Mouse (Mus musculus): ENCODE data around the gene Rbms3. TPM values are rescaled to one million over a fixed set of nuclear protein-coding genes. Genes with fewer than 3 reads are reported as not detected.
A peak's percentile ranks its signal among the peaks of the same experiment; 100 is the strongest.

Rbms3 gene
- polyA plus RNA-seq, 1 experiment from 2014 or later = 75.1 TPM

DNA sequence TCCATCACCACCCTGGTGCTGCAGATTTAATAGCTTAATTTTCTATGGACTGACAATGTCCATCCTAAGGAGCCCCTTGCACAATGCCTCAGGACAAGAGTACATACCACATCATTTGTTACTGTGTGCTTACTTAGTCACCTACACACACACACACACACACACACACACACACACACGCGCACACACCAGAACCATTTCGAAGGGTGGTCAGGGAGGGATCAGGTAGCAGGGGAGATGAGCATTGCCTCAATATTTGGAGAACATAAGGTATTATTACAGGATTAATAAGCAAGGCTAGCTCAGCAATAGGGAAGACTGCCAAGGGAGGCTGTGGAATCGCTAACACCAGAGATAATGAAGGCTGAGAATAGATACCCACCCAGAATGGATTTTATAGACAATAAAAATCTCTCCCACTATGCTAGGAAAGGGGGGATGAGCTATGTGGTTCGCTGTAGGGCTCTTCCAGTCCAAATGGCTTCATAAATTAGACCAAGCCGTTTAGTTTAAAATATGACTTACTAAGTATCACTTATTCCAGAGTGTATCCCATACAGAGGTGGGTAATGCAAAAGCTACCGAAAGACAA is 429.6 kb downstream of the Rbms3 start:
- no peaks in the 10 kb centered on the region for H3K9me3 ChIP-seq (ENCODE audit: control insufficient read depth, low read length)
- no peaks in the 10 kb centered on the region for H3K4me1 ChIP-seq (ENCODE audit: control insufficient read depth, insufficient read depth, low read depth, low read length)
- WGBS = 74% methylated on average over 7 of the region's 7 CpGs
- H3K4me2 ChIP-seq (ENCODE audit: low read length) = no peak overlapping the region
- H3K27ac ChIP-seq (ENCODE audit: low read depth, low read length) = no peak overlapping the region
- H3K9ac ChIP-seq (ENCODE audit: low read depth, low read length) = no peak overlapping the region
- H3K27me3 ChIP-seq (replicated peaks; ENCODE audit: control insufficient read depth, insufficient read depth, low read length) = no peaks in the 10 kb centered on the region
- no peak overlapping the region for H3K4me3 ChIP-seq (ENCODE audit: low read length)
- 0 out of 2 replicates have a peak, but pooled peaks have one; percentile 34 for ATAC-seq
- no peaks in the 10 kb centered on the region for H3K36me3 ChIP-seq (ENCODE audit: control insufficient read depth, insufficient read depth, low read length)

DNA sequence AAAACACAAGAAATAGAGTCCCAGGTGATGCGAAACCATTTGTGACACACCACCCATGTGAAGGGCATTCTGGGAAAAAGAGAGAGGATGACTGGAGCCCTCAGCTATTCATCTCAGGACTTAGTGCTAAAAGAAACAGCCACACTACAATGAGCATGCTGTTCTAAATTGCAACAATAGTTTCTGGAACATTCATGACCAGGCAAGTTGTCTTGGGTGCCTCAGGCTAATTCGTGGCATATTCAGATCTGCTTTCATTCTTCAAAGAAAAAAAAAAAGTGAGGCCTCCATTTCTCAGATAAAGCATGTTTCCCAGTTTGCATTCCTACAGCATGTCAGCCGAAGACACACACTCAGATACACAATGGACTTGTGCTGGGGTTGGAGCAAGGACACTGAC is 432.2 kb downstream of the Rbms3 start:
- no peak overlapping the region for H3K27ac ChIP-seq (ENCODE audit: low read depth, low read length)
- H3K9ac ChIP-seq (ENCODE audit: low read depth, low read length) = no peak overlapping the region
- H3K27me3 ChIP-seq (replicated peaks; ENCODE audit: control insufficient read depth, insufficient read depth, low read length) = no peaks in the 10 kb centered on the region
- no peak for ATAC-seq
- no peak overlapping the region for H3K4me3 ChIP-seq (ENCODE audit: low read length)
- no peak overlapping the region for H3K4me2 ChIP-seq (ENCODE audit: low read length)
- 79% methylated on average over 3 of the region's 3 CpGs for WGBS
- H3K9me3 ChIP-seq (ENCODE audit: control insufficient read depth, low read length) = no peaks in the 10 kb centered on the region
- H3K36me3 ChIP-seq (ENCODE audit: control insufficient read depth, insufficient read depth, low read length) = no peaks in the 10 kb centered on the region
- H3K4me1 ChIP-seq (ENCODE audit: control insufficient read depth, insufficient read depth, low read depth, low read length) = peaks cover 6% of the 10 kb centered on the region

DNA sequence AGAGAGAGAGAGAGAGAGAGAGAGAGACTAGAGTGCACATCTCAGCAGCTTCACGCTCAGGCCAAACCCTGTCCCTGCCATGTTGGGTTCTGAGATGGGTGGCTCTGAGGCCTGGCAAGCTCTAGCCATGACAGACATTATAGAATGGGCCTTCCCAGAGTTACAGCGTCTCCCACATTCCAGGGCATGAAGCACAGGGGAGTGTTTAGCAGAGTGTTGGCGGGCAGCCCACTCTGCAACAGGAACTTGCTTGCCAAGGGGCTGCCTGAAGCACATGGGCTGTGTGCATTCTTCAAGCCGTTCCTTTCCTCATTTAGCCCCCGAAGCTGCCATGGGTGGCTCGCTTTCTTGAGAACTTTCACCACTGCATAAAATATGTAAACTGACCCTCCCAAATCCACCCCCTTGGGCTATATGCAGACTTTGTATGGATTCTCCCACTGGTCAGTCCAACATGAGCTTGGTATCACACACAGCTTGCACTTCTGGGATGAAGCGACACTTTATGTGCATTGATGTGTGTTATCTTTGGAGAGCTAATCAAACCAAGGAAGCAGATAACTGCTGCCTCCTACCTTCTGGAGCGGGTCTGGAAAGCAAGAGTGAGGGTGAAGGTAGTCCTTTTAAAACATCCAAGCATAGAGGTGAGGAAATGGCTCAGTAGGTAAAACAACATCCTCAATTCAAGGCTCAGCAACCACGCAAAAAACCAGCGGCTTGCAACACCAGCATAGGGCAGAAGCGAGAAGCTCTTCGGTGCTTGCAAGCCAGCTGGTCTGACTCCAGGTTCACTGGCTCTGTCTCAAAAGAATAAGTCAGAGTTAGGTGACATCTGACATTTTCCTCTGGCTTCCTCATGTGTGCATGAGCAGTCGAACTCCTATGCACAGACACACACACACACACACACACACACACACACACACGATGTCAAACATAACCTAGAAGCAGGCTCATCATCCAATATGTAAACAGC is 436.9 kb downstream of the Rbms3 start:
- peak; percentile 70 for ATAC-seq
- H3K4me3 ChIP-seq (ENCODE audit: low read length) = no peak overlapping the region
- H3K9me3 ChIP-seq (ENCODE audit: control insufficient read depth, low read length) = no peaks in the 10 kb centered on the region
- peak overlapping the region; percentile 40 for H3K27ac ChIP-seq (ENCODE audit: low read depth, low read length)
- no peak overlapping the region; the same call in 1 of the 2 replicates for H3K4me2 ChIP-seq (ENCODE audit: low read length)
- no peak overlapping the region for H3K9ac ChIP-seq (ENCODE audit: low read depth, low read length)
- 56% methylated on average over 14 of the region's 14 CpGs for WGBS
- H3K27me3 ChIP-seq (replicated peaks; ENCODE audit: control insufficient read depth, insufficient read depth, low read length) = no peaks in the 10 kb centered on the region
- no peaks in the 10 kb centered on the region for H3K36me3 ChIP-seq (ENCODE audit: control insufficient read depth, insufficient read depth, low read length)
- peaks cover 7% of the 10 kb centered on the region for H3K4me1 ChIP-seq (ENCODE audit: control insufficient read depth, insufficient read depth, low read depth, low read length)

DNA sequence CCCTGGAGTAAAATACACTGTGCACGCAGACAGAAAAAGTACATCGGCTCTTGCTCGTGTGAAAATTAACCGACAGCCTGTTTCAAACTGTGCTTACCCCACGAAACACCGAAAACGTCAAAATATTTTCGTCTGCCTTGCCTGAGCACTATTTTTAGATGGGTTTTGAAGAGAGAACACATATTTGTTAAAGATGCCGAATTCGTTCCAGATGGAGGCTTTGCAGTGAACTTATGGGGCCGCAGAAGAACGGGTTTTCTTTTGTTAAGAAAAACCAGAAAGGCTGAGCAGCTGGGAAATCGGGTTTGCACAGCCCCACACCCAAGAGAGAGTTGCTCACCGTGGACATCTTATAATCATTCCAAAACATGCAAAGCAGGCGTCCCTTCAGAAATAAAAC is 437.6 kb downstream of the Rbms3 start:
- H3K4me3 ChIP-seq (ENCODE audit: low read length) = no peak overlapping the region
- H3K9ac ChIP-seq (ENCODE audit: low read depth, low read length) = no peak overlapping the region
- no peaks in the 10 kb centered on the region for H3K9me3 ChIP-seq (ENCODE audit: control insufficient read depth, low read length)
- H3K36me3 ChIP-seq (ENCODE audit: control insufficient read depth, insufficient read depth, low read length) = no peaks in the 10 kb centered on the region
- ATAC-seq = no peak
- peak overlapping the region; percentile 40 for H3K27ac ChIP-seq (ENCODE audit: low read depth, low read length)
- H3K27me3 ChIP-seq (replicated peaks; ENCODE audit: control insufficient read depth, insufficient read depth, low read length) = no peaks in the 10 kb centered on the region
- H3K4me1 ChIP-seq (ENCODE audit: control insufficient read depth, insufficient read depth, low read depth, low read length) = peaks cover 7% of the 10 kb centered on the region
- no peak overlapping the region for H3K4me2 ChIP-seq (ENCODE audit: low read length)
- 62% methylated on average over 15 of the region's 15 CpGs for WGBS

- H3K9ac ChIP-seq (ENCODE audit: low read depth, low read length) = no peak overlapping the region
- no peaks in the 10 kb centered on the region for H3K9me3 ChIP-seq (ENCODE audit: control insufficient read depth, low read length)
- H3K27me3 ChIP-seq (replicated peaks; ENCODE audit: control insufficient read depth, insufficient read depth, low read length) = no peaks in the 10 kb centered on the region
- H3K4me2 ChIP-seq (ENCODE audit: low read length) = no peak overlapping the region
- no peaks in the 10 kb centered on the region for H3K36me3 ChIP-seq (ENCODE audit: control insufficient read depth, insufficient read depth, low read length)
- no peak overlapping the region for H3K27ac ChIP-seq (ENCODE audit: low read depth, low read length)
- whole genome bisulfite sequencing = 67% methylated on average over 3 of the region's 3 CpGs
- ATAC-seq = no peak
- peaks cover 7% of the 10 kb centered on the region for H3K4me1 ChIP-seq (ENCODE audit: control insufficient read depth, insufficient read depth, low read depth, low read length)
- no peak overlapping the region for H3K4me3 ChIP-seq (ENCODE audit: low read length)
These were observed 441.3 kb downstream of the Rbms3 start for GRCm38 (mm10) chr9:117188406-117188805.

- no peaks in the 10 kb centered on the region for H3K27me3 ChIP-seq (replicated peaks; ENCODE audit: control insufficient read depth, insufficient read depth, low read length)
- ATAC-seq = no peak
- H3K4me3 ChIP-seq (ENCODE audit: low read length) = no peak overlapping the region
- no peak overlapping the region for H3K27ac ChIP-seq (ENCODE audit: low read depth, low read length)
- no peaks in the 10 kb centered on the region for H3K4me1 ChIP-seq (ENCODE audit: control insufficient read depth, insufficient read depth, low read depth, low read length)
- H3K9me3 ChIP-seq (ENCODE audit: control insufficient read depth, low read length) = no peaks in the 10 kb centered on the region
- no peaks in the 10 kb centered on the region for H3K36me3 ChIP-seq (ENCODE audit: control insufficient read depth, insufficient read depth, low read length)
- no peak overlapping the region for H3K9ac ChIP-seq (ENCODE audit: low read depth, low read length)
- no peak overlapping the region for H3K4me2 ChIP-seq (ENCODE audit: low read length)
- 70% methylated on average over 15 of the region's 15 CpGs for WGBS
These were observed 442.3 kb downstream of the Rbms3 start for GRCm38 (mm10) chr9:117187116-117188034.

DNA sequence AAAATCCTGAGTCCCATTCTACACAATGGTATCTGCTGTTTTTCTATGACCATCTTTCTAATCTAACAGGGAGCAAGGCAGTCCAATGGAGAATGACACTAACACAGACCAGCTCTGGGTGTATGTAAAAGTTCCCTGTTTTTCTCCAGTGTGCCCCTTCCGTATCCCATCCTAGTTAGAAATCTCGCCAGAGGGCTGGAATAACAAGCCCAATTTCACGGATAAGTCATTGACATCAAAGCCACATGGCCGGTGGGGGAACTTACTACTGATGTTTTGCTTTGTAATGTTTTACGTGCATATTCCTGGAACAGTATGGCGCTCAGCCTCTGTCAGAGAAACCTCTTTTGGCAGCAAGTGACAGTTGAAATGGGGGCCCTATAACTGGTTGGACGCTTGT is 449.1 kb downstream of the Rbms3 start:
- no peaks in the 10 kb centered on the region for H3K36me3 ChIP-seq (ENCODE audit: control insufficient read depth, insufficient read depth, low read length)
- no peak overlapping the region for H3K4me2 ChIP-seq (ENCODE audit: low read length)
- no peak overlapping the region for H3K27ac ChIP-seq (ENCODE audit: low read depth, low read length)
- 70% methylated on average over 7 of the region's 7 CpGs for WGBS
- H3K4me1 ChIP-seq (ENCODE audit: control insufficient read depth, insufficient read depth, low read depth, low read length) = no peaks in the 10 kb centered on the region
- H3K27me3 ChIP-seq (replicated peaks; ENCODE audit: control insufficient read depth, insufficient read depth, low read length) = no peaks in the 10 kb centered on the region
- H3K4me3 ChIP-seq (ENCODE audit: low read length) = no peak overlapping the region
- no peak overlapping the region for H3K9ac ChIP-seq (ENCODE audit: low read depth, low read length)
- no peaks in the 10 kb centered on the region for H3K9me3 ChIP-seq (ENCODE audit: control insufficient read depth, low read length)
- ATAC-seq = no peak

DNA sequence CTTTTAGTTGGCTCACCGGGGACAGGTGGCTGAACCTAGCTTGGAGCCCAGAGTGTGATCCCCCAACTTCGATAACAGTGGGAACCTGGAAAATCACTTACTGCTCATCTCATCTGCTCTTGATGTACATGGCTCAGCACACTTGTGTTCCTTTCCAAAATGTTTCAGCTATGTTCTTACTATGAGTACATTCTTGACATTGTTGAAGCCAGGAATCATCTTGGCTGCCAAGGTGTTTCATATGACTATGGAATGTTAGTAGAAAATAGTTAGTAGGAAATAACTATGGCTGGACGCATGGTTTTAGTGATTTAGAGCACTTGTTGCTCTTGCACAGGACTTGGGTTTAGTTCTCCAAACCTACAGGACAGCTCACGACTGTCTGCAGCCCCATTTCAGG is 451.3 kb downstream of the Rbms3 start:
- H3K4me2 ChIP-seq (ENCODE audit: low read length) = no peak overlapping the region
- H3K27ac ChIP-seq (ENCODE audit: low read depth, low read length) = no peak overlapping the region
- H3K27me3 ChIP-seq (replicated peaks; ENCODE audit: control insufficient read depth, insufficient read depth, low read length) = no peaks in the 10 kb centered on the region
- H3K36me3 ChIP-seq (ENCODE audit: control insufficient read depth, insufficient read depth, low read length) = no peaks in the 10 kb centered on the region
- H3K9ac ChIP-seq (ENCODE audit: low read depth, low read length) = no peak overlapping the region
- H3K4me1 ChIP-seq (ENCODE audit: control insufficient read depth, insufficient read depth, low read depth, low read length) = no peaks in the 10 kb centered on the region
- no peak for ATAC-seq
- H3K9me3 ChIP-seq (ENCODE audit: control insufficient read depth, low read length) = no peaks in the 10 kb centered on the region
- WGBS = 91% methylated on average over 4 of the region's 4 CpGs
- no peak overlapping the region for H3K4me3 ChIP-seq (ENCODE audit: low read length)
